Mouse (Mus musculus) cerebellum, postnatal 14 days (tissue): ENCODE data around the gene Lasp1.
"Not testable (repeated sequence)": the region's sequence is repeated elsewhere in the genome, so short reads cannot be mapped to it uniquely, and the experiment has no call there.

Experiments
- DNase-seq, 2 experiments: peaks; one replicate each; pipeline ENCODE4 v3.0.0; 2021; ENCODE audit warnings: mixed read lengths in 2 of 2

Lasp1 gene

DNA sequence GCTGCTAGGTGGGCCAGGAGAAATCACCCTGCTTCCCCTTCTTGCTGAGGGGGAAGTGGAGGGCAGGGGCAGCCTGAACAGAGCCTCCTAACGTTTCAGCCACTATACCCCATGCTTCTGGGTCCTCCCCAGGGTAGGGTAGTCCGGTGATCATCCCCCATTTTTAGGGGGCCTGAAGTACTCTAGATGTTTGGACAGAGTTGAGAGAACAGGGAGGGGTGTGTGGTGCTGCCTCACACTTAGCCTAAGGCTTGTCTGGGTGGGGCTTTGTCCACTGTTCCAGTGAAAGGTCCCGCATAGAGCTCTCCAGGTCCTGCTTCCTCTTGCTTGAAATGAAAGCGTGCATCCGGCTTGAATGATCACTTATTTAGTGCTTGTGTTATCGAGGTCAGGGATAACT lies 31.7 kb downstream of the Lasp1 start:
- DNase-seq: no peak

DNA sequence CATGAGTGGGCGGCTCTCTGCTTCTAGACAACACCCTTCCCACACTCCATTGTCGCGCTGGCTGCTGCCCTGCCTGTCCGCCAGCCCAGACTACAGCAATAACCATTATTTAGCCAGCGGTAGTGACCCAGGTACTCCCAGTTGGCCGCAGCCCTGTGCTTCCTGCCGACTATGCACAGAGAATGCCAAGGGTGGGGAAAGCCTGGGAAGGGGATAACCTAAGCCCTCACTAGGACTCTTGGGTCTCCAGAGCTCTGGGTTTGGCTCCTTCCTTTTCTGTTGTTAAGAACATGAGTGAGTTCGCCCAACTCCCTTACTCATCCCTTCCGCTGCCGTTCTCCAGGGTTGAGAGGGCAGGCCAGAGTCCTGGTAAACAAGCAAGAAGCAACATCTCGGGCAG lies 33.2 kb downstream of the Lasp1 start:
- no peak for DNase-seq

DNA sequence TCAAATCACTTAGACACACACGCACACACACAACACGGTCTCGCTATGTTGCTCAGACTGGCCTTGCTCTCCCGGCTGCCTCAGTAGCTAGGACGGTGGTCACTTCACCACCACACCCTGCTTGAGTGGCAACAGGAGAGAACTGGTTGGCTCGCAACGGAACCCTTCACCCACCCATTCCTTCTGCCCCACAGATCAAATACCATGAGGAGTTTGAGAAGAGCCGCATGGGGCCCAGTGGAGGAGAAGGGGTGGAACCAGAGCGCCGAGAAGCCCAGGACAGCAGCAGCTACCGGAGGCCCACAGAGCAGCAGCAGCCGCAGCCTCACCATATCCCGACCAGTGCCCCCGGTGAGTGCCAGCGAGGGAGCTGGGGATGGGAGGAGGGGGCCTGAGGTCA lies 34.6 kb downstream of the Lasp1 start:
- DNase-seq: no peak

DNA sequence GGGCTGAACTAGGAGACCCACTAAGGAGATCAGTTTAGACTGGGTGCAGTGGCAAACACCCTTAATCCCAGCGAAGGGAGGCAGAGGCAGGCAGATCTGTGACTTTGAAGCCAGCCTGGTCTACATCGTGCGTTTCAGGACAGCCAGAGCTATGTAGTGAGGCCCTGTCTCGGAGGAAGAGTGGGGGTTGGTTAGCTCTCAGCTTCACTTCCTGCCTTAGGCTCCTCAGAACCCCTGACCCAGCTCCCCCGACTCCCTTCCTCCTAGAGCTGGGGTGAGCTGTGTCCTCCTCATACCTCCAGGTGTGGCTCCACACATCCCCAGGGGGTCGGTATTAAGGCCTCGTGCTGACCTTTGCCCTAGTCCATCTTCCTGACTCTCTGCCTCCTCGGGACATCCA lies 37.7 kb downstream of the Lasp1 start:
- no peak for DNase-seq

DNA sequence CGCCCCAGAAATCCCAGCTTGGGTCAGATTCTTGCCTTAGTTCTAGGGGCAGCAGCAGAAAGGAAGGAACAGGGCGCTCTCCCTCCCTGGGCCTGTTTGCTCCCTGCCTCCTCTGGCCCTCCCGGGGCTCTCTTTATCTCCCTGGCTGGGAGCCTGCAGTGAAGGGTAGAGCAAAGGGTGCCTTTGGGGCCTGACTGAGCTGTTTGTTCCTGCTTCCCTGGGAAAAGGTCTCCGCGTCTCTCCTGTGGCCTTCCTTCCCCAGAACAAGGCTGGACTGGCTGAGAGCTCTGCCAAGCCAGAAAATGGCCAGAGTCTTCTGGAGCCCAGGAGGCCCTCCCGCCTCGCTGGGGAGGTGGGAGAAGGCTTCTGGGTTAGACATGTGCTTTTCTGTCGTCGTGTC lies 38.3 kb downstream of the Lasp1 start:
- not testable (repeated sequence) for DNase-seq

DNA sequence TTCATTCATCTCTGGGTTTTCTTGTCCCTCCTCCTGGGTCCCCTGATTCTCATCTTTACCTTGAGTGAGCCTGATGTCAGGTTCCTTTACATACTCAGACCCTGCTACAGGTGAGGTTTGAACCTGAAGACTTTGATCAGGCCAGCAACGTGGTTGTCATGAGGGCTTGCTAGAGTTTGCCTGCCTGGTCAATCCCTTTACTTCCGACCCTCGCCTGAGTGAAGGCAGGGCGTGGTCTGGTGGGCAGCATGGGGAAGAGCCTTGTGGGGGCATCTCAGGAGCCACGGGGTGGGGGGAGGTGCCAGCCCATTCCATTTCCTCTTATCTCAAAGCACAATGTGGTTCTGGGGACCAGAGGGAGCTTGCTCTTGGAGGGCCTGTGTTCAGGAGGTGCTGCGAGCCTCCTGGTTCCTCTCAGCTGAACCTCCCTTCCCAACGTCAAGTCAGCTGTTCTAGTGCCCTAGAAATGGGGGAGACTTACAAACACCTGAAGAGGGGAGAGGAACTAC lies 38.9 kb downstream of the Lasp1 start:
- DNase-seq: no peak

DNA sequence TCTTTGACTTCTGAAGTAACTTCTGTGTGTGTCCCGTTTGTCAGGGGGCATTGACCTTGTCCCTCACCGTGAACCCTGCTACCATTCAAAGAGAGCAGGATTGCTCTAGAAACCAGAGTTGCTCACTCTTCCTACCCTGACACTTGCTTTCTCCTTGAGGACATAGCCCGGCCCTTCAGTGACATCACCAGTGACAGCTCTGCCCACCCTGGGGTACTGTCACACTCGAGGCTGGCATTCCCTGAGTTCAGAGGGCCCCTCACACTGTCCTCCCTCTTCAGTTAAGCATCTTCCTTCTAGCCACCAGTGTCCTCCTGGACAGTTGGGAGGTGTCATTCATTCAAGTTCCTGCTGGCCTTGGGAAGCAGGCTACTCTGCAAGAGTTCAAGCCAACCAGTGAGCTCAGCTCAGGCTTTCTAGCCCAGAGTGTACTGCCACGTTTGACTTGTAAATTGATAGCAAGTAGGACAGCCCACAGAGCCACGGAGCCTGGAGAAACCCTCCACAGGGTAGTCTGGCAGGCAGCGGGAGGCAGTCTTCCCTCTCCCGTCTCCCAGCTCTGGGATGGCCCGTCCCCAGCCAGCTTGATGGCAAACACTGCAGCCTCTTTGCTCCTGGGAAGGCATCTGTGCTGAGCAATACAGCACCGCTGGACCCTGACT lies 40.1 kb downstream of the Lasp1 start:
- DNase-seq: no peak

DNA sequence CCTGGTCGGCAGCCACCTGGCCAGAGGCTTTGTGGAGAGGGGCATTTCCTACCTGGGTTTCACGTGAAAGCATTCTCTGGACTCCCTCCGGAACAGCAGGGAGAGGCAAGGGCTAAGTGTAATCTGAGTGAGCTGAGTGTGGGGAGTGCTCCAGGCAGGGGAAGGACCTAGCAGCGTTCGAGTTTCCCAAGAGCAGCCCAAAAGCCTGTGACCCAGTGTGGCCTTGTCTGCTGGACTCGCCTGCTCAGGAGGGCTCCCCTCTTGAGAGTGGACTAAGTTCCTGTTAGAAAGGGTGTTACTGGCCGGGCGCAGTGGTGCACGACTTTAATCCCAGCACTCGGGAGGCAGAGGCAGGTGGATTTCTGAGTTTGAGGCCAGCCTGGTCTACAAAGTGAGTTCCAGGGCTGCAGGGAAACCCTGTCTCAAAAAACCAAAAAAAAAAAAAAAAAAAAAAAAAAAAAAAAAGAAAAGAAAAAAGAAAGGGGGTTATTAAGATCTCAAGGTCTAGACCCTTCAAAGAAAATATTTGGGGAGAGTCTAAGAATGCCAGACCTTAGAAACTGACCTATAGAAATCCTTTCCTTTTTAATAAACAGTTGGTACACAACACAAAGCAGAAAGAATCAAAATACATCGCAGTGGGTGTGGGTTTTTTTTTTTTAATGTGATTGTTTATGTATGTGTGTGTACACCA lies 40.8 kb downstream of the Lasp1 start:
- no peak for DNase-seq

DNA sequence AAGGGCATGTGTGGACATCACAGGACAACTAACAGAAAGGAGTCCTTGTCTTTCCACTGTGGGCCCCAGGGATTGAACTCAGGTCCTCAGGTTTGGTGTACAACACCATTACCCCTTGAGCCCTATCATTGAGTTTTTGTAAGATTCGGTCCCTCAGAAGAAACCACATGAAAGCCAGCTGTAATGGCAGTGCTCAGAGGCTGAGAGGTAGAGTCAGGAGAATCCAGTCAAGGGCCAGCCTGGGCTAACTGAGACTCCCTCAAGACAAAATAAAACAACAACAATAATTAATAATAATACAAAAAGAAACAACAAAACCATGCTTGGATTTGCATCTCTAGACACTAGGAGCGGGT lies 41.3 kb downstream of the Lasp1 start:
- no peak for DNase-seq

DNA sequence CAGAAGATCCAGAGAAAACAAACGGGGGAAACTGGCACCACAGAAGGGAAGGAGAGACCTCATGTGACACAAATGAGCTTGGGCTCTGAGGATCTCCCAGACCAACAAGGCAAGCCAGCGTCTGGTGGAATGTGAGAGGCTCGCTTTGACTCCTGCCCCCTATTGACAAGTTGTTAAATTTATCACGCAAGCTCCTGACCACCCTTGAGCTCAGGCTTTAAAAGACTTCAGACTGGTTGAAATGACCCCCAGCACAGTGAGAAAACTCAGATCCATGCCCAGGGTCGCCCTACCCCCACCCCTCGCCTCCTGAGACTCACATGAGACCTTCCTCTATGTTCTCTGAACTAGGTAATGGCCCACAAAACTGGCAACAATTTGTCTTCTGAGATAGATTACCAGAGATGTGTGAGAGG lies 41.7 kb downstream of the Lasp1 start, which contains the start of gene B230217C12Rik:
TSS of gene B230217C12Rik (plus strand) at position 242 of the 416 bp plus-strand sequence.
- peak; percentile 60 to 70 for DNase-seq

DNA sequence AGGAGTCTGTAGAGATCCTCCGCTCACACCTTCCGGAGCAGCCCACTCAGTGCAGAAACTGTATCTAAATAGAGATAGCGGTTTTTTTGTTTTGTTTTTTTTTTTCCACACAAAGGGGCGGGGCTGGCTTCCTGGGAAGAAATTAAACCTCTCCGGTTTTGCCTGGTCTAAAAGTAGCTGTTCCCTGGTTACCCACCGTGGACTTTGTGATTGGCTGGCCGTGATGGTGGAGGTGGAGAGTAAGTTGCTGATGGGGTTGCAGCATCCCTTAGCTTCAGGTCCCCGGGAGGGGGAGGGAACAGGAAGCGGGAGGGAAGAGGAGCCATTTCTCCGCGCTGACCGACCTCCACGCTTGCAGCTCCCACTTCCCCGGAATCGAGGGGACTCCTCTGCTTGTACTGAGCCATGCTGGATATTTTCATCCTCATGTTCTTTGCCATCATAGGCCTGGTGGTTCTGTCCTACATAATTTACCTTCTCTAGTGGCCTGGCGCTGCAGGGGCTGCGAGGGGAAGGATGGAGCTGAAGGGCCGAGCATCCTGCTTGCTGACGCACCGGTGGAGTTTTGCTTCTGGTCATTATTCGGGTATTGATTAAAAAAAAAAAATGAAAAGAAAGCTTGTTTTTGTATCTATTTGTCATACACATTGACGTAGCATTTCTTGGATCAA lies 42.3 kb downstream of the Lasp1 start:
- DNase-seq: peak; percentile 91

DNA sequence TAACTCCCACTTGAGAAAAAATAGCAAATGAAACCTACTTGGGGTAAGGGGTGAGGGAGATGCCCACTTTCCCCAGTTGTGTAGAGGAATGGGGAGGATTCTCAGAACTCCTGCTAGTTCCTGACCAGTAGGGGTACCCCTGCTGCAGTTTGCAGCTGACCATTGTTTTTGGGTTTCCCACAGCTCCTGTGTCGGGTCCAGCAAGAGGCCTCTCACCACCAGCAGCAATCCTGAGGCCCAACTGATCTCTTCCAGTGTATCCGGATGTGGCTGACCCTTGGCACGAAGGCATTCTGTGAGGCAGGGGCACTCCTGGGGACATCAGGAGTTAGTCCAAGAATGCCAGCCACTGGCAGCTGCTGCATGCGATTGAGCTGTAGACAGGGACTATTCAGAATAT lies 43.2 kb downstream of the Lasp1 start:
- peak; percentile 33 to 41 for DNase-seq

DNA sequence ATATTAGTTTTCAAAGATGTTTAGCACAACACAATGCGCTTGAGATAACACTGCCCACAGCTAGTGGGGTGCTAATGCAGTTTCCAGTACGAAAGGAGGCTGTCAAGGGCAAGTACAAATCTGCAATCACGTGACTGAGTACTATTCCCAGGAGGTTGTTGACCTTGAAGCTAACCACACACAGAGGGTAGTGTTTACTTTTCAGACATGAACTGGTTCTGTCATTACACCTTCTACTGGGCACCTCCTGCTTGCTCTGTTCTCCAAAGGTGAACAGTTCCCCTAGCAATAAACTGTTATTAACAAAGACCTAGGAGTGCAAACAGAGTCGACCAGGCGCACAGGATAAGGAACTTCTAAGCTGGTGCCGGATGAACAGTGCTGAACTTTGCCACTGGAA lies 51.6 kb downstream of the Lasp1 start:
- DNase-seq: no peak

DNA sequence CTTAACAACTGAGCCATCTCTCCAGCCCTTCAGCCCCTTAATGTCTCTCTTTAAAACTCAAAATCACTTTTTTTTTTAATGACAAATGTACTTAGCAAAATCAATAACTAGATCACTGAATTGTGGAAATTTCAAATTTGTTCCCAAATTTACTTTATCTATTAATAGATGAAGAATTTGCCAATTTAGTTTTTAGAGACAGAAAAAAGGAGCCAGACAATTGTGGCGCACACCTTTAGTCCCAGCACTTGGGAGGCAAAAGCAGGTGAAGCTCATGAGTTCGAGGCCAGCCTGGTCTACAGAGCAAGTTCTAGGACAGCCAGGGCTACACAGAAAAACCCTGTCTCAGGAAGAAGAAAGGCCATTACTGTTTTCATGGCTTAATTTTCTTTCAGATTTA lies 52.8 kb downstream of the Lasp1 start:
- no peak for DNase-seq

DNA sequence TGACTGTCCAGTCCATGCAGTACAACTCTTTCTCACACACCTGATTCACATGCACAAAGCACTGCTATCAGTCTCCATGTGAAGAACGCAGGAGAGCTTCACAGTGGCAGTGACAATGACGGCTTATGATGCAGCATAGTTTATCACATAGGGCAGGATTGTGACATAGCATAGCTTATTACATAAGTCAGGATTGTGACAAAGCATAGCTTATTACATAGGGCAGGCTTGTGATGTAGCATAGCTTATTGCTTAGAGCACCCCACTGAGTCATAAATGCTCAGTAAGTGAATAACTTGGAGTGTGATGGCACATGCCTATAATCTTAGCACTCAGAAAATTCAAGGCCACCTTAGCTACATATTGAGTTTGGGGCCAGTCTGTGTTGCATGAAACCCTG lies 56.7 kb downstream of the Lasp1 start:
- DNase-seq: no peak

DNA sequence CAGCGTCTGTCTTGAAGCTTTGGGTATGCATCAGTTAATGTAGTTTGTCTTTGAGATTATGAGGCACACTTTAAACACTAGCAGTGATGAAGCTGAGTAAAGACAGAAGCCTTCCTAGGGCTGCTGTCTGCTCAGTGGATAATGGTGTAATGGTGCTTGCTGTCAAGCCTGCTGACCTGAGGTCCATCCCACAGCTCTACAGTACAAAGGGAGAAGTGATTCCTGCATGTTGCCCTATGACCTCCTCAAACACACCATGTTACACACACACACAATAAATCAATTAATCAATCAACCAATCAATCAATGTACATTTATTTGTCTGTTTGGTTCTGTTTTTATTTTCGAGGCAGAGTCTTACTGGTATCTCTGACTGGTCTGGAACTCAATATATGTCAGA lies 63.3 kb downstream of the Lasp1 start:
- DNase-seq: no peak

DNA sequence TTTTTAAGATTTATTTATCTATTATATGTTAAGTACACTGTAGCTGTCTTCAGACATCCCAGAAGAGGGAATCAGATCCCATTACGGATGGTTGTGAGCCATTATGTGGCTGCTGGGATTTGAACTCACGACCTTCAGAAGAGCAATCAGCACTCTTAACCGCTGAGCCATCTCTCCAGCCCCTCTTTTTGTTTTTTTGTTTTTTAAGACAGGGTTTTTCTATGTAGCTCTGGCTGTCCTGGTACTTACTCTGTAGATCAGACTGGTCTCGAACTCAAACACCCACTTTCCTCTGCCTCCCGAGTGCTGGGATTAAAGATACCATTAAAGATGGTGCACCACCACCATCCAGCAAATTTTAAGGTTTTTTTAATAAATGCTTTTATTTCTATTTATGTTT lies 66.6 kb downstream of the Lasp1 start:
- no peak for DNase-seq

DNA sequence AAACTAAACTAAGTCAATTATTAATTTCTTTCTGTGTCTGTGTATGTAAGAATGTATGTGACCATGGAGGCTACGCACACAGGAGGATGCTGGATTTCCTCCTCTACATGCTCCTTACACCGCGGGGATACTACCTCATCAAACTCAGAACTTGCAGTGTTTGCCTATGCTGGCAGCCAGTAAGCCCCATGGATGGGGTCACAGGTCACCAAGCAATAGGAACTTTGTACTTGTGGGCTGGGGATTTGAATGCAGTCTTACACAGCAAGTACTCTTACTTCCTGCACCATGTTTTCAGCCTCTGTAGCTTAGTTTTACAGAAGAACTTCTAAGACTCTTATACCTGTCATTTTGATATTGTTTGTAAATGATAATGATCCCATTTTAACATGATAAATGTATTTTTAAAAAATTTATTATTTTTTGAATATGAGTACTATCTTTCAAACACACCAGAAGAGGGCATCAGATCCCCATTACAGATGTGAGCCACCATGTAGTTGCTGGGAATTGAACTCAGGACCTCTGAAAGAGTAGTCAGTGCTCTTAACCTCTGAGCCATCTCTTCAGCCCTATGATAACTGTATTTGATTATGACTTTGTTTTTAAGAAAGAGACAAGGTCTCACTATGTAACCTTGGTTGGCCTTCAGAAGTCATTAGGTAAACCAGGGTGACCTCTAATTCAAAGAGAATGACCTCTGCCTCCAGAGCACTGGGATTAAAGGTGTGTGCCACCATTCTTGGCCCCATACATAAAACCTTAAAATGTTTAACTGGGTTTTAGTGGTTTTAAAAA lies 67.5 kb downstream of the Lasp1 start:
- no peak for DNase-seq

DNA sequence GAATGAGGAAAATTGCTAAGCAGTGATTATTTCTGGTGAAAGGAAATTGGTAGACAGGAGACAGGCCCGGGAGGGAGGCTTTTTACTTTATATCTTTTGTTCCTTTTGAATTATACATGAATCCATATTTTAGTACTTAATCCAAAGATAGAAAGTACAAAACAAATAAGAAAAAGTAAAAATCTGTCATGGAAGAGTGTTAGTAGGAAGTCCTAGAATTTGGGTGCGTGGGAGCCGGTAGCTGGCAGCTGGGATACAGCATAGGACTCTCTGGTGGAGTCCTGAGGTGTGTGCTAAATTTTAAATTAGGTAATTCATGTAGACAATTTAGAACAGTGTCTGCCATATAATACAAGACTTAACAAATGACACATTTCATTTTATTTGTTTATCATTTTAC lies 68.8 kb downstream of the Lasp1 start:
- no peak for DNase-seq

DNA sequence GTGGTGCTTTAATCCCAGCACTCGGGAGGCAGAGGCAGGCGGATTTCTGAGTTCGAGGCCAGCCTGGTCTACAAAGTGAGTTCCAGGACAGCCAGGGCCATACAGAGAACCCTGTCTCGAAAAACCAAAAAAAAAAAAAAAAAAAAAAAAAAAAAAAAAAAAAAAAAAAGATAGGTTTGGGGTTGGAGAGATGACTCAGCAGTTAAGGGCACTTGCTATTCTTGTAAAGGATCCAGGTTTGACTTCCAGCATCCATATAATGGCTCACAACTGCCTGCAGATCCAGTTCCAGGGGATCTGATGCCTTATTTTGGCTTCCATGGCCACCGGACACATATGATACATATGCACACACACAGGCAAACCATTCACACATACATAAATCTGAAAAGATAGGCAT lies 73.6 kb downstream of the Lasp1 start:
- DNase-seq: not testable (repeated sequence)

DNA sequence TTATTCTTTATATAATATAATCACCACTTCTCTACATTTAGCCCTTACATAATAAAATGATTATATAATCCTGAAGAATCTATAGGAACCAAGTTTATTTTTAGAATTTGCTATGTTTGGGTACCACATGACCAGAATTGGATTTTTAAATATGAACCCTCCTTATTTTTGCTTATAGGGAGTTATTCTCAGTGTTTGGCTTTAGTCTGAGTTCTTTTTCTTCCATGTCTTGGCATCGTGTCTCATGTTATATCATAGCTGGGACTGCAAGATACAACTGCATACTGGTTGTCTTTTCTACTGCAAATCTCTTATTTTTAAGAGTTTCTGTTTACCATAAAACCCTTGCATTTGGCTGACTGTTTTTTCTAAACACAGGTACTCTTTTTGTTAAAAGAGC lies 75.6 kb downstream of the Lasp1 start:
- DNase-seq: no peak

DNA sequence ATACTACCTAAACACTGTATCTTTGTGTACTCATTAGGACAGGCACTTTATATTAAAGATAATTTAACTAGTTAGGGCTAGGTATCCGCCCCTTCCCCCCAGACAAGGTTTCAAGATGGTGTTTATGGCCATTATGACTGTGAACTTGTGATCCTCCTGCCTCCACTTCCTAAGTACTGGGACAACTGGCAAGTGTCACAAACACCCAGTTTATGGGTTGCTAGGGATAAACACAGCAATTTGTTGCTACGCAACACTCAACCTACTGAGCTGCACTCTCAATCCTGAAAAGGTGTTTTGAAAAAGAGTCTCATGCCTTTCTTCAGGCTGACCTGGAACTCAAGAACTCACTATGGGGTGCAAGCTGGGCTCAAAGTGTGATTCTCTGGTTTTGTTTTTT lies 78.5 kb downstream of the Lasp1 start:
- DNase-seq: no peak

DNA sequence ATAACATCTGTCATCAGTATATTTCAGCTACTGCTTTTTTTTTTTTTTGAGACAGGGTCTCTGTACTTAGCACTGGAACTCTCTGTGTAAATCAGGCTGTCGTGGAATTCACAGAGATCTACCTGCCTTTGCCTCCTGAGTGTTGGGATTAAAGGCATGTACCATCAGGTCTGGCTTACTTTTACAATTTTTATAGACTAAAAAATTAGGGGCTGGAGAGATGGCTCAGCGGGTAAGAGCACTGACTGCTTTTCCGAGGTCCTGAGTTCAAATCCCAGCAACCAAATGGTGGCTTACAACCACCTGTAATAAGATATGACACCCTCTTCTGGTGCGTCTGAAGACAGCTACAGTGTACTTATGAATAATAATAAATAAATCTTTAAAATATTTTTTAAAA lies 81.6 kb downstream of the Lasp1 start:
- no peak for DNase-seq
